Mouse (Mus musculus) lung, adult 2 months (tissue): Measurements from ENCODE around the gene Grcc10. TPM values are rescaled to one million over a fixed set of nuclear protein-coding genes. Genes with fewer than 3 reads are reported as not detected.

ENCODE experiments used
- DNase-seq: peaks from one replicate; pipeline ENCODE4 v3.0.0; 2022
- H3K4me1 ChIP-seq: fragments of 200-500 bp; 2 replicates; pipeline ENCODE4 v1.6.1; 2011; ENCODE audit warnings: low read length; ENCODE audit not compliant: control insufficient read depth, insufficient read depth
- H3K4me3 ChIP-seq: fragments of 200-500 bp; replicated peaks from 2 replicates; pipeline ENCODE3; 2011; ENCODE audit warnings: low read depth, mild to moderate bottlenecking, control low read depth, low read length; ENCODE audit errors: extremely low read depth
- CTCF ChIP-seq: fragments of 200-500 bp; IDR thresholded peaks from 2 replicates; pipeline ENCODE4 v1.5.1; 2011; ENCODE audit warnings: mild to moderate bottlenecking, low read length, control low read depth; ENCODE audit not compliant: insufficient read depth
- POLR2A ChIP-seq: fragments of 200-500 bp; IDR thresholded peaks from 2 replicates; pipeline ENCODE4 v1.6.1; 2011; ENCODE audit warnings: low read depth, mild to moderate bottlenecking, control low read depth, low read length, borderline replicate concordance; ENCODE audit errors: extremely low read depth
- WGBS: fragments of 180-500 bp; shearing (Covaris S2); methylation state at CpG from one replicate; pipeline ENCODE4 v1.1.7; 2018; 5-methylcytosine and 5-hydroxymethylcytosine counted together
- polyA plus RNA-seq: library from polyadenylated mRNA; depleted of rRNA; stranded (reverse); fragments of >200 nt; gene quantifications from 2 replicates; pipeline ENCODE4 v1.2.3, GENCODE M21; 2012

Grcc10 gene
- polyA plus RNA-seq, 1 experiment, result 226 TPM

DNA sequence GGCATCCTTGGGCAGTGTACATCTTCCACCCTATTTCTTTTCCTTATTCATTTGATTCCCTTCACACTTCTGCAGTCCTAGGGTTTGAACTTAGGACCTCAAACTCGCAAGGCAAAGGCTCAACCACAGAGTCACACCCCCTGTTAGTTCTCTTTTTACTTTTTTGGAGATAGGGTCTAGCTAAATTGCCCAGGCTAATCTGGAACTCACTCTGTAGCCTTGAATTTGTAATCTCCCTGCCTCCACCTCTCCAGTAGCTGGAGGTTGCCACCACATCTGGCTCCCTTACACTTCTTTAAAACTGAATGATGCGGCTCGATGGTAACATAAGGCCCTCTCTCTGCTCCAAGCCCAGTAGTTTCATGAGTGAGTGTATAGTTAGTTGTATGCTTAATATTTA is 6.8 kb downstream of the Grcc10 start:
- Histone ChIP-seq H3K4me3 (no peak overlapping the region), H3K4me1 (no peaks in the 10 kb centered on the region)
- TF ChIP-seq POLR2A (no peak), CTCF (no peak)
- no peak for DNase-seq
- WGBS, result 86% methylated on average over 3 of the region's 3 CpGs

GRCm38 (mm10) chr6:124732476-124733370 is 8.5 kb downstream of the Grcc10 start:
- Histone ChIP-seq H3K4me1 (no peaks in the 10 kb centered on the region), H3K4me3 (peak overlapping the region; percentile 40)
- WGBS, result 47% methylated on average over 19 of the region's 19 CpGs
- TF ChIP-seq POLR2A (peak; percentile 47; the same call in 1 of the 2 replicates), CTCF (no peak)
- peak; percentile 36 for DNase-seq

DNA sequence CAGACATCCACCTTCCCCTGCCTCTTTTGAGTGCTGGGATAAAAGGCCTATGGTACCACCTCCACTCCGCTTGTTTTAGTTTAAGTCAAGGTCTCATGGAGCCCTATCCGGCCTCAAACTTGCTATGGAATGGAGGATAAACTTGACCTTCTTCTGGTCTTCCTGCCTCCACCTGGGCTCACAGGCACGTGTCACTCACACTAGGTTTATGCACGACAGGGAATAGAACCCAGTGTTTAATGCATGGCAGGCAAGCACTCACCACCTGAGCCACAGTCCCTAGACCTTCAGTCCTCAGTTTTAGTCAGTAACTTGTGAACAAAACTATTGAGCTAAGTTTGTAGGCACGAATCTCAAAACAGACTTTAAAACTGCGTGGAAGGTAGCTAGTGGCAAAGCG is 10.1 kb downstream of the Grcc10 start:
- 84% methylated on average over 7 of the region's 7 CpGs for WGBS
- Histone ChIP-seq H3K4me1 (no peaks in the 10 kb centered on the region), H3K4me3 (peak overlapping the region; percentile 19)
- no peak for TF ChIP-seq POLR2A
- TF ChIP-seq CTCF, result no peak
- DNase-seq, result no peak

DNA sequence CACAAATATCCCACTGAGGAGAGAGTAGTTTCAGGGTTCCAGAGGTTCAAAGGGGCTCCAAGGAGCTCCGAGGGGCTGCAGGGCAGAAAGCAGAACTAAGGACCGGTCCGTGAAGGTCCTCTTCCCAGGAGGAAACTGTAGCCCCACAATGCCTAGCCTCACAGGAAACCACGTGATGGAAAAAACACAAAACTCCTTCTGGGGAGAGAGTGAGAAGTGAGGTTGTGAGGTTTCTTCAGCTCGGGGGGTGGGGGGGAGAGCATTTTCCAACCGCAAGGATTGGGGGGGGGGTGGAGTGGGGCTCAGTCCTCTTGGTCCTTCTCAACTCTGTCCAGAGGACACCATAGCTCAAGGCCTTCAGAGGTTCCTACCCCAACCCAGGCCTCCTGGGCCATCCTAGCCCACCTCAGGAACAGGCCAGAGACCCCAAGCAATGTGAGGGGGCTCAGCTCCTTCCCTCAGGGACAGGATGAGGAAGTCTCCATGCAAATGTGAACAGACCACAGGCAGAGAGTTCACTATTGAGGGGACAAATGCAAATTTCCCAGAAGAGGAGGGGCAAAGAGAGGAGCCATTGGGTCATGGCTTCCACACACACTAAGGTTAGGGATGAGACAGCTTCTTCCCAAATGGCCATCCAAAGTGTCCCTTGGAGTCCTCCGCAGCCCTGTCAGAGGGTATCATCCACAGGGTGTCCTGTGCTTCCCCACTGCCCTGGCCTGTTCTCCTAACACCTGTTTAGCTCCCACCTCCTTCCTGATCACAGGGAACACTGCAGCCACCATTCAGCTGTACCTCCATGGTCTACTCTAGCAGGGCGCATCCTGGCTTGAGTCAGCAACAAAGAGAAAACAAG is 11.1 kb downstream of the Grcc10 start:
- Histone ChIP-seq H3K4me1 (no peaks in the 10 kb centered on the region), H3K4me3 (peak overlapping the region; percentile 14)
- no peak for DNase-seq
- TF ChIP-seq CTCF (no peak), POLR2A (no peak)
- 65% methylated on average over 8 of the region's 8 CpGs for WGBS

DNA sequence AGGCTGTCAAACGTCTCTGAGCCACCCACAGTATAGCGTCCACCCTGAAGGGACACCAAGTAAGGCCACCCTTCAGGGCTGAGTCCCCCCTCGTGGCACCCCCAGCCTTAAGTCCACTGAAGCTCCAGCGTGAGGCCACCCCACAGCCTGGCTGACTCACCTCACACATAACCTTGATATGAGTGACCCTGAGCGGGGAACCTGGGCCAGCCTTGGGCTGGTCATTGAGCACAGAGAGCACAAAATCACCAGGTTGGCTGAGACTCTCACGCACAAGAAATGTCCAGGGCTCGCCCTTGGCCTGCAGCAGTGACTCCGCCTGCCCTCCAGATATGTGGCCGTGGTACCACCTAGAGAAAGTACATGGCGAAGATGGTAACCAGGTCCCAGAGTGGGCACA is 12.6 kb downstream of the Grcc10 start:
- Histone ChIP-seq H3K4me1 (no peaks in the 10 kb centered on the region), H3K4me3 (no peak overlapping the region)
- TF ChIP-seq POLR2A (no peak), CTCF (no peak)
- no peak for DNase-seq
- WGBS, result 82% methylated on average over 10 of the region's 10 CpGs

GRCm38 (mm10) chr6:124724472-124724871 is 16.7 kb downstream of the Grcc10 start:
- DNase-seq, result no peak
- 88% methylated on average over 10 of the region's 10 CpGs for WGBS
- TF ChIP-seq CTCF (no peak), POLR2A (no peak)
- Histone ChIP-seq H3K4me1 (no peaks in the 10 kb centered on the region), H3K4me3 (no peak overlapping the region)

DNA sequence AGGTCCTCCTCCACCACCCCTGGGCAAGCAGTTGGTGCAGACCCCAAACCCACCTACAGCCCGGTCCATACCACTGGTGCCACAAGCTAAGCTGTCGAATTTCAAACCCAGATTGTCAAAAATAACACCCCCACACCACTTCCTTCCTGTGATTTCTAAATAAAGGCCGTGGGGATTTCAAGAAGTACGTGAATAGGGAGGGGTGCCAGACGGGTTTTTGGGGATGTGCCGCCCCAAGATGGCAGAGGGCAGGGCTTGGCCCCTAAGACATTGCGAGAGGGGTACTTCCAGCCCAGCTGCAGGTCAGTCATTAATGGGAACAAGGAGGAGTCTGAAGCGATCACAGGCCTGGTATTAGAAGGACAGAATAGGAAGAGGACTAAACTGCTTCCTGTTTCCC is 17.6 kb downstream of the Grcc10 start:
- TF ChIP-seq POLR2A (no peak), CTCF (no peak)
- 49% methylated on average over 8 of the region's 8 CpGs for WGBS
- H3K4me3 ChIP-seq, result no peak overlapping the region
- no peaks in the 10 kb centered on the region for H3K4me1 ChIP-seq
- DNase-seq, result no peak

- DNase-seq, result no peak
- no peaks in the 10 kb centered on the region for H3K4me1 ChIP-seq
- H3K4me3 ChIP-seq, result no peak overlapping the region
- 76% methylated on average over 6 of the region's 6 CpGs for whole genome bisulfite sequencing
- no peak for TF ChIP-seq POLR2A
- no peak for TF ChIP-seq CTCF
These were observed 18.2 kb downstream of the Grcc10 start for GRCm38 (mm10) chr6:124722876-124723473.

- 46% methylated on average over 11 of the region's 11 CpGs for WGBS
- H3K4me3 ChIP-seq, result no peak overlapping the region
- H3K4me1 ChIP-seq, result no peaks in the 10 kb centered on the region
- TF ChIP-seq POLR2A, result no peak
- no peak for TF ChIP-seq CTCF
- no peak for DNase-seq
These were observed 20.3 kb downstream of the Grcc10 start for GRCm38 (mm10) chr6:124720904-124721303.
